Mouse (Mus musculus): ENCODE results near the gene Sdsl.

Sdsl gene

GRCm38 (mm10) chr5:120427451-120427938 is 45.1 kb downstream of the Sdsl start:
- no peak for DNase-seq

GRCm38 (mm10) chr5:120426572-120426971 is 46.0 kb downstream of the Sdsl start:
- DNase-seq, result no peak

GRCm38 (mm10) chr5:120425711-120426110 is 46.9 kb downstream of the Sdsl start:
- DNase-seq, result no peak

- no peak for DNase-seq
These were observed 48.0 kb downstream of the Sdsl start for GRCm38 (mm10) chr5:120424657-120425056.

DNA sequence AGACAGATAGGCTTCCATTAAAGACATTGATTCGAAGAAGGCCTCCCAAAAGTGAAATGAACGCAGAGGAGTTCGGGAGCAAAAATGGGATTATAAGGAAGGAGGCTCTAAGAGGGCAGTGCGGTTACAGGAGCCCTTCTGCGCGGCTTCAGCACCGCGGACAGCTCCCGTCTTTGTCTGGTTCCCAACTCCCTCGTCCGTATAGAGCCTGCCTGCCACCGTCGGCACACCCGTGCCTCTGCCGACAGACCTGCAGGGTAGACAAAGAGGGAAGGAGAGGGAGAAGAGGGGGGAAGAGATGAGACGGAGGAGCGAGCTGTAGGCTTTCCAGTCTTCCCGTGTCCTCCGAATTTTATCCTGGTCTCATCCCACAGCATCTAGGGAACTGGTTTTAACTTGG is 48.6 kb downstream of the Sdsl start:
- peak; percentile 82 for DNase-seq

GRCm38 (mm10) chr5:120420106-120420505 is 52.5 kb downstream of the Sdsl start:
- no peak for DNase-seq

DNA sequence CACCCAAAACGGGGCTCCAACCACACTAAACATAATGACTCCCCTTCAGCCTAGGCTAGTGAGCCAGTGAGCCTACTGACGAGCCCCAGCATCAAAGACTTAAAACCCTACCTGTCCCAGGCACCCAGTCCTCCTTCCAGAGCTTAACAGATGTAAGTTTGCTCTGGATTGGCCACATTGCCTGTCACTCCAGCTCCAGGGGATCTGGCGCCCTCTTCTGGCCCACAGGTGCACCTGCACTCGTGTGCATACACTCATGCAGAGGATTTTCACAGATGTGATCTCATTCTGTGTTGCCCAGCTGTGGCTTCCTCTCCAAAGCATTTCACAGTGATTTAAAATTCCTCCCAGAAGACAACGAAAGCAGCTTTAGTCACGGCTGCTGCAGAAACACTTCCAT is 59.2 kb downstream of the Sdsl start:
- no peak for DNase-seq

DNA sequence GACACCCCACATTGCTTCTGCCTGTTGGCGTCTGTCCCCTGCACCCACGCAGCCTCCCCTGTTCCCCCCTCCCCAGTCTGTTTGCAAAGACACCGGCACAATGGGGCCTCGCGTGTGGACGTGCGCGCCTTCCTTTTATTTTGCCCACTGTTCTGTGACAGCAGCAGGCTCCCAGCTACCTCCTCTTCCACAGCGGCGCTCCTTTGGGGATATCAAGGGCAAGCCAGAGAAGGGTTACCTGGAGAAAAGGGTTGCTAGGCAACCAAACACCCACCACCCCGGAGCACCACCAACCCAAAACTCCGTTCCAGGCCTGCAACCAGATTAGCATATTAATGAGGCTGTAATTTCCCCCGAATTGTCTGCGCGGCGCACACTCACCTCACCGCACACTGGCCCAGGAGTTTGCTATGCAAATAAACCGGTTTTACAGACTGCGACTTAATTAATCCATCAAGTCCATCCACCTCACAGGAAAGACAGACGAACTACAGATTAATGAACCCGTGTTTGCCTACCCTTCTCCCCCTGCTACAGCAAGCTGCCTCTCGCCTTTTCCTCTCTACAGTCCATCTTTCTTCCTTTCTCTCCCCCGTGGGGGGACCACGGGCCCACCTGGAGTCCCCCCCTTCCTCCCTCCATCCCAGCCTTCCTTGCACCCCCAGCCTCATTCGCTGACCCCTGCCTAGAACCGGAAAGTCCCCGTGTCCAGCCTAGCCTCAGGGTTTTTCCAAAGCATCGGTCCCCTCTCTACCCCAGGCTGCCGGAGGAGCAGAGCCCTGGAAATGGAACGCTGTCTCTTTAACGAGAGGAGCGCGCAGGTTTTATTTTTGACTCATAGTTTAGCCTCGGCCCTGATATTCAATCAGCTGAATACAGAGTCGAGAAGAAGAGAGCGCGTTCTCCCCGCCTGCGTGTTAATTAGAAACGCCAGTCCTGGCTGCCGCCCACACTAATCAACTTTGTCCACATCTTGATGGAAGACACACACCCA is 62.9 kb downstream of the Sdsl start:
- DNase-seq, result no peak

- DNase-seq, result no peak
These were observed 63.7 kb downstream of the Sdsl start for GRCm38 (mm10) chr5:120408933-120409332.
